Mouse (Mus musculus) gonadal fat pad, adult 2 months (tissue): ENCODE data around the gene Gm10324. TPM values are rescaled to one million over a fixed set of nuclear protein-coding genes. Genes with fewer than 3 reads are reported as not detected.
"Not testable (repeated sequence)": the region's sequence is repeated elsewhere in the genome, so short reads cannot be mapped to it uniquely, and the experiment has no call there.

ENCODE experiments used
- DNase-seq: peaks from one replicate; pipeline ENCODE4 v3.0.0-alpha.2; 2012; ENCODE audit warnings: low read depth
- polyA plus RNA-seq: library from polyadenylated mRNA; depleted of rRNA; stranded (reverse); fragments of >200 nt; gene quantifications from 2 replicates; pipeline ENCODE4 v1.2.3, GENCODE M21; 2012; rRNA removed

The Gm10324 gene
- polyA plus RNA-seq = not detected in 2 replicates

DNA sequence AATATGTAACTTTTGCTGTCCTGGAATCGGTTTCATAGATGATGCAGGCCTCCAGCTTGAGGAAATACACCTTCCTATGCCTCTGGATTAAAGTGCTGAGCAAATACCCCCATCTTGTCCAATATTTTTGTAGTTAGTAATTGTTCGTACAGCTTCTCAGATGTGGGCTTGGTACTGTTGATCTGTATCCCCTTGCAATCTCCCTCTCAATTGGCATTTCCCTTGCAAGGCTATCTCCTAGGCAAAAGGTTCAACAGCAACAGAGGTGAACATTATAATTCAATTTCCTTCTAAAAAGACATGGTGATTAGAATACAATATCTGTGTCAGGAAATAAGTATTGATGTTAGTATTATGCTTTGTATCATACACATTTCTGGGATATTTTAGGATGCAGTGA is at the start of gene Gm10324:
TSS of gene Gm10324 (plus strand) at position 301 of the 400 bp plus-strand sequence.
- not testable (repeated sequence) for DNase-seq

Other genes starting within 250 kb of the Gm10324 start
- gene Gm10772, start 108.0 kb downstream of the Gm10324 start, polyA plus RNA-seq = not detected in 2 replicates